Mouse (Mus musculus) inflammation-experienced regulatory T-cells, adult 6 months (primary cell): ENCODE results near the gene Txk. TPM values are rescaled to one million over a fixed set of nuclear protein-coding genes. Genes with fewer than 3 reads are reported as not detected.

Experiments
- polyA plus RNA-seq, 3 experiments: library from polyadenylated mRNA; unstranded; fragments of 100-300 nt; shearing (Covaris generic); gene quantifications; one replicate each; pipeline ENCODE4 v1.2.1; 2017

Gene Txk
- polyA plus RNA-seq, 3 experiments from 2014 or later = 46.0 to 52.1 (median 51.6) TPM

Other genes starting within 250 kb of the Txk start
- under 1 TPM; 0.12 to 0.30 (median 0.16) TPM for gene Corin, start 248.3 kb downstream of the Txk start, polyA plus RNA-seq
- 1 to 10 TPM; 2.5 to 2.8 (median 2.8) TPM for gene Nfxl1, start 193.1 kb downstream of the Txk start, polyA plus RNA-seq
- gene Zar1, start 171.5 kb downstream of the Txk start, polyA plus RNA-seq = not detected
- gene Gm5868, start 165.2 kb downstream of the Txk start, polyA plus RNA-seq = not detected
- 1 to 10 TPM in 2 of 3 experiments, under 1 TPM in 1; 0.94 to 1.7 (median 1.3) TPM for gene Cnga1, start 108.5 kb downstream of the Txk start, polyA plus RNA-seq
- 10 to 100 TPM; 12.3 to 46.8 (median 34.3) TPM for gene Nipal1, start 105.0 kb downstream of the Txk start, polyA plus RNA-seq
- gene Tec, start 115.7 kb upstream of the Txk start, polyA plus RNA-seq = 10 to 100 TPM in 2 of 3 experiments, 1 to 10 TPM in 1; 9.2 to 14.7 (median 10.2) TPM
- gene Slain2, start 161.5 kb upstream of the Txk start, polyA plus RNA-seq = 10 to 100 TPM; 12.3 to 13.3 (median 12.6) TPM
- not detected for gene Gm10135, start 221.9 kb upstream of the Txk start, polyA plus RNA-seq